Mouse (Mus musculus) CH12.LX (cell line): ENCODE measurements at regions not wholly inside any gene's neighbourhood (a gene's known extent, or its start where the extent isn't known, plus 50 kb on each side); places are given as distances from the start of the nearest gene placed in this dataset.

Source experiments
- BHLHE40 ChIP-seq: IDR thresholded peaks from 2 replicates; pipeline ENCODE4 v1.6.1; 2011; ENCODE audit warnings: mild to moderate bottlenecking, low read depth, low read length, improper control_type of control experiment
- CTCF ChIP-seq, 2 experiments: IDR thresholded peaks in 1 of 2; conservative IDR thresholded peaks in 1 of 2; 2 replicates each; pipeline ENCODE4 v1.5.1; 2011 to 2012; ENCODE audit warnings: low read depth in 2 of 2, low read length in 2 of 2, improper control_type of control experiment in 1 of 2, inconsistent platforms in 1 of 2, mild to moderate bottlenecking in 1 of 2, moderate library complexity in 1 of 2
- EP300 ChIP-seq: IDR thresholded peaks from 2 replicates; pipeline ENCODE4 v1.6.1; 2011; ENCODE audit warnings: low read length, improper control_type of control experiment
- MAFK ChIP-seq: IDR thresholded peaks from 2 replicates; pipeline ENCODE4 v1.6.1; 2011; ENCODE audit warnings: low read length, improper control_type of control experiment; ENCODE audit not compliant: insufficient replicate concordance
- MAX ChIP-seq: IDR thresholded peaks from 2 replicates; pipeline ENCODE4 v1.6.1; 2011; ENCODE audit warnings: low read length, improper control_type of control experiment
- POLR2A ChIP-seq: IDR thresholded peaks from 2 replicates; pipeline ENCODE4 v1.6.1; 2011; ENCODE audit warnings: low read depth, mild to moderate bottlenecking, improper control_type of control experiment, low read length
- ZNF384 ChIP-seq: IDR thresholded peaks from 2 replicates; pipeline ENCODE4 v1.6.1; 2012; ENCODE audit warnings: low read depth, low read length, improper control_type of control experiment, inconsistent platforms

DNA sequence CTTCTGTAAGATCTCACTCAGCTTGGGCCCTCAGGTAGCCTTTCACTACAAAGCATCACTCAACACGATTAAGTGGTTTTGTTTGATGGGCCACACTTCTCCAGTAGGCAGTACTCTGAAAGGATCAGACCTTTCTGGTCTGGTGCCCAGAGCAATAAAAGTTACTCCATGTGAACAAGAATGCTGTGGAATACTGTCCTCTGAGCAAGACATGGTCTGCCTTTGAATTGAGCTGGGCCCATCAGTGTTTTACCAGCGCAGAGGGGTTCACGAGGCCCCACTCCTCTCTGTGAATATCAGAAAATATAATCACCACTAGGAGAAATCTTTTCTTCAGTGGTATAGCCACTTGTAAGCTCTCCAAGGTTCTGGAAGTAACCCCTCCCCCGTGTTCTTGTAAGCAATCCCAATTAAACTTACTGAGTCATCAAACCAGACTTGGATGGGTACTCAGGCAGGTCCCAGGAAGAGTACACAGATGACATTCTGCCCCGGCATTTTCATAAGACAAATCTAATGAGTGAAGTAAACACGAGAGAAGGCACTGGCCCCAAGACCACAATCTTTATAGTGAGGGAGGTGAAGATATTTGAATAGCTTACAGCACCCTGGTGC is 292.0 kb downstream of the Gadd45g start:
- TF ChIP-seq CTCF (conservative IDR thresholded peaks at IDR 0.05 in 1 of 2, IDR thresholded peaks at IDR 0.05 in 1 of 2; ENCODE audit: low read depth in 2 of 2, low read length in 2 of 2) (no peak), POLR2A (no peak), MAFK (no peak), ZNF384 (no peak), EP300 (no peak), BHLHE40 (no peak), MAX (no peak)
